Mouse (Mus musculus) forebrain, embryonic 14.5 days (tissue): Measurements from ENCODE around the gene Fasn. TPM values are rescaled to one million over a fixed set of nuclear protein-coding genes. Genes with fewer than 3 reads are reported as not detected.
A peak's percentile ranks its signal among the peaks of the same experiment; 100 is the strongest.

Experiments
- ATAC-seq: fragments of 200-750 bp; cut with Nextera tagmentation; 2 replicates; pipeline ENCODE4 v1.8.0; 2017; ENCODE audit warnings: mild to moderate bottlenecking, moderate library complexity
- DNase-seq: peaks from one replicate; pipeline ENCODE4 v3.0.0-alpha.2; 2015; ENCODE audit warnings: low spot score
- H3K27ac ChIP-seq: fragments of 300-500 bp; sonication (generic); 2 replicates; pipeline ENCODE4 v1.5.1; 2014; ENCODE audit warnings: low read depth, mild to moderate bottlenecking, control low read depth, low read length, moderate library complexity
- H3K27me3 ChIP-seq: fragments of 300-500 bp; sonication (generic); replicated peaks from 2 replicates; pipeline ENCODE4 v1.6.1; 2014; ENCODE audit warnings: low read length, control low read depth, mixed read lengths; ENCODE audit not compliant: control insufficient read depth, insufficient read depth
- H3K36me3 ChIP-seq: fragments of 300-500 bp; sonication (generic); 2 replicates; pipeline ENCODE4 v1.6.1; 2014; ENCODE audit warnings: low read length, control low read depth; ENCODE audit not compliant: control insufficient read depth, insufficient read depth
- H3K4me1 ChIP-seq: fragments of 300-500 bp; sonication (generic); 2 replicates; pipeline ENCODE4 v1.6.1; 2014; ENCODE audit warnings: antibody characterized with exemption, low read length, control low read depth; ENCODE audit not compliant: control insufficient read depth, insufficient read depth
- H3K4me2 ChIP-seq: fragments of 300-500 bp; sonication (generic); 2 replicates; pipeline ENCODE4 v1.6.1; 2014; ENCODE audit warnings: mild to moderate bottlenecking, control low read depth, low read length
- H3K4me3 ChIP-seq: fragments of 300-500 bp; sonication (generic); 2 replicates; pipeline ENCODE4 v1.5.1; 2014; ENCODE audit warnings: low read depth, low read length, control low read depth
- H3K9ac ChIP-seq: fragments of 300-500 bp; sonication (generic); 2 replicates; pipeline ENCODE4 v1.6.1; 2014; ENCODE audit warnings: mild to moderate bottlenecking, low read length, control low read depth, moderate library complexity
- H3K9me3 ChIP-seq: fragments of 300-500 bp; sonication (generic); replicated peaks from 2 replicates; pipeline ENCODE4 v1.6.1; 2016; ENCODE audit warnings: low read length, control low read depth, mixed read lengths; ENCODE audit not compliant: control insufficient read depth
- WGBS: fragments of 180-500 bp; shearing (Covaris S2); extraction: QIAGEN DNeasy Blood & Tissue Kit; methylation state at CpG from one replicate; pipeline ENCODE4 v1.1.7; 2014; 5-methylcytosine and 5-hydroxymethylcytosine counted together
- polyA plus RNA-seq: library from polyadenylated mRNA; unstranded; fragments of >200 nt; fragmentation: Nextera tagmentation; extraction: Ambion mirVana; gene quantifications from 2 replicates; pipeline ENCODE4 v1.2.1, GENCODE M21; 2014

Fasn gene
- polyA plus RNA-seq, 1 experiment from 2014 or later = 84.2 TPM

- DNase-seq (peak; percentile 26), ATAC-seq (no peak)
- peaks cover 48% of the 10 kb centered on the region for H3K36me3 ChIP-seq
- under 1% methylated on average over 14 of the region's 14 CpGs for WGBS
- H3K27me3 ChIP-seq = no peaks in the 10 kb centered on the region
- H3K4me3 ChIP-seq = peak overlapping the region; percentile 86
- peak overlapping the region; percentile 99 for H3K27ac ChIP-seq
- peak overlapping the region; percentile 95 for H3K4me2 ChIP-seq
- peak overlapping the region; percentile 93 for H3K9ac ChIP-seq
- no peaks in the 10 kb centered on the region for H3K9me3 ChIP-seq
- H3K4me1 ChIP-seq = peaks cover 27% of the 10 kb centered on the region
Measured at GRCm38 (mm10) chr11:120822831-120823550, 1.4 kb downstream of the Fasn start.

GRCm38 (mm10) chr11:120822321-120822720 is 2.0 kb downstream of the Fasn start:
- no peak for ATAC-seq
- peaks cover 54% of the 10 kb centered on the region for H3K36me3 ChIP-seq
- 66% methylated on average over 4 of the region's 4 CpGs for WGBS

GRCm38 (mm10) chr11:120821076-120821922 is 3.0 kb downstream of the Fasn start:
- H3K36me3 ChIP-seq = peaks cover 65% of the 10 kb centered on the region

More at GRCm38 (mm10) chr11:120822321-120822720, 2.0 kb downstream of the Fasn start:
- DNase-seq = no peak
- peak overlapping the region; percentile 93 for H3K9ac ChIP-seq
- no peaks in the 10 kb centered on the region for H3K9me3 ChIP-seq
- no peak overlapping the region for H3K27ac ChIP-seq
- peak overlapping the region; percentile 86 for H3K4me3 ChIP-seq
- no peaks in the 10 kb centered on the region for H3K27me3 ChIP-seq
- peak overlapping the region; percentile 95 for H3K4me2 ChIP-seq
- H3K4me1 ChIP-seq = peaks cover 27% of the 10 kb centered on the region

DNA sequence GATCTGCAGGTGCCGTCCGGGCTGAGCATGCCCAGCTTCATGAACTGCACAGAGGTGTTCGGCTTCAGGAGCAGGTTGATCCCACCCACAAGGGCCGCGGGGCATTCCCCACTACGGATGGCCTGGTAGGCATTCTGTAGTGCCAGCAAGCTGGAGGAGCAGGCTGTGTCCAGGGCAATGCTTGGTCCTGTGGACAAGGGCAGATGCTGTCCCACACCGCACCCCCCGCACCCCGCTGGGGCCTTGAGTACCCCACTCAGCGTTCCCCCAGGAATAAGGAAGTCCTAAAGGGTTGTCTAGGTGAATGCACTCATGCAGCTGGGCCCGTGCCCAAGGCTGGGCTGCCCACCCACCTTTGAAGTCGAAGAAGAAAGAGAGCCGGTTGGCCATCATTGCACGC is 3.8 kb downstream of the Fasn start:
- Histone ChIP-seq H3K4me2 (no peak overlapping the region), H3K36me3 (peaks cover 70% of the 10 kb centered on the region)

More at GRCm38 (mm10) chr11:120821076-120821922, 3.0 kb downstream of the Fasn start:
- WGBS = 77% methylated on average over 14 of the region's 14 CpGs
- DNase-seq (no peak), ATAC-seq (no peak)
- H3K9me3 ChIP-seq = no peaks in the 10 kb centered on the region
- peaks cover 27% of the 10 kb centered on the region for H3K4me1 ChIP-seq
- no peaks in the 10 kb centered on the region for H3K27me3 ChIP-seq
- no peak overlapping the region for H3K27ac ChIP-seq
- H3K4me3 ChIP-seq = peak overlapping the region; percentile 86
- H3K4me2 ChIP-seq = peak overlapping the region; percentile 95
- H3K9ac ChIP-seq = peak overlapping the region; percentile 43; the same call in 1 of the 2 replicates

GRCm38 (mm10) chr11:120819556-120819955 is 4.8 kb downstream of the Fasn start:
- H3K9ac ChIP-seq = no peak overlapping the region
- ATAC-seq = no peak
- peaks cover 19% of the 10 kb centered on the region for H3K4me1 ChIP-seq
- 93% methylated on average over 6 of the region's 6 CpGs for WGBS
- peaks cover 80% of the 10 kb centered on the region for H3K36me3 ChIP-seq
- no peaks in the 10 kb centered on the region for H3K27me3 ChIP-seq
- no peak overlapping the region for H3K27ac ChIP-seq
- DNase-seq = no peak
- H3K9me3 ChIP-seq = no peaks in the 10 kb centered on the region
- no peak overlapping the region for H3K4me3 ChIP-seq
- H3K4me2 ChIP-seq = no peak overlapping the region

More for the DNA sequence above, 3.8 kb downstream of the Fasn start:
- WGBS = 85% methylated on average over 14 of the region's 14 CpGs
- no peak for ATAC-seq
- H3K9me3 ChIP-seq = no peaks in the 10 kb centered on the region
- peaks cover 25% of the 10 kb centered on the region for H3K4me1 ChIP-seq
- H3K27me3 ChIP-seq = no peaks in the 10 kb centered on the region
- H3K4me3 ChIP-seq = no peak overlapping the region
- DNase-seq = no peak
- no peak overlapping the region for H3K27ac ChIP-seq
- H3K9ac ChIP-seq = no peak overlapping the region

GRCm38 (mm10) chr11:120818251-120818650 is 6.1 kb downstream of the Fasn start:
- no peaks in the 10 kb centered on the region for H3K9me3 ChIP-seq
- no peak overlapping the region for H3K27ac ChIP-seq
- H3K4me2 ChIP-seq = no peak overlapping the region
- no peaks in the 10 kb centered on the region for H3K27me3 ChIP-seq
- no peak for ATAC-seq
- H3K4me1 ChIP-seq = peaks cover 19% of the 10 kb centered on the region
- no peak overlapping the region for H3K9ac ChIP-seq
- no peak for DNase-seq
- no peak overlapping the region for H3K4me3 ChIP-seq
- 97% methylated on average over 13 of the region's 13 CpGs for WGBS
- H3K36me3 ChIP-seq = peaks cover 93% of the 10 kb centered on the region

DNA sequence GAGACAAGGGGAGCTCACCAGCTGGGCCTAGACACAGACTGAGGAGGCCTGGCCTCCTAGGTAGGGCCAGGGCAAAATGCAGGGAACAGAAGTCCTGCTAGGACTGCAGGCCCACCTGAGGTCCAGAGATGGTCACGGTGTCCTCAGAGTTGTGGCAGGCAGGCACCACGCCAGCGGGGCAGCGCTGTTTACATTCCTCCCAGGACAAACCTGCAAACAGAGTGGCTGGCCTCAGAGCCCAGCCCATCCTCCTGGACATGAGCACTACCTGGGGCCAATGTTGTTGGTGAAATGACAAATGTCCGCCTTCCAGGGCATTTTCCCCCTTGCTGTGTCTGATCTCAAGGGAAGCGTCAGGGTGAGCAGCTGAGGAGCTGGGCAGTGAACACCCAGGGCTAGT is 7.0 kb downstream of the Fasn start:
- Histone ChIP-seq H3K4me1 (peaks cover 13% of the 10 kb centered on the region), H3K9me3 (no peaks in the 10 kb centered on the region), H3K4me2 (no peak overlapping the region), H3K36me3 (peaks cover 100% of the 10 kb centered on the region), H3K27me3 (no peaks in the 10 kb centered on the region), H3K27ac (no peak overlapping the region), H3K4me3 (no peak overlapping the region), H3K9ac (no peak overlapping the region)
- WGBS = 96% methylated on average over 6 of the region's 6 CpGs
- ATAC-seq = no peak
- DNase-seq = no peak

DNA sequence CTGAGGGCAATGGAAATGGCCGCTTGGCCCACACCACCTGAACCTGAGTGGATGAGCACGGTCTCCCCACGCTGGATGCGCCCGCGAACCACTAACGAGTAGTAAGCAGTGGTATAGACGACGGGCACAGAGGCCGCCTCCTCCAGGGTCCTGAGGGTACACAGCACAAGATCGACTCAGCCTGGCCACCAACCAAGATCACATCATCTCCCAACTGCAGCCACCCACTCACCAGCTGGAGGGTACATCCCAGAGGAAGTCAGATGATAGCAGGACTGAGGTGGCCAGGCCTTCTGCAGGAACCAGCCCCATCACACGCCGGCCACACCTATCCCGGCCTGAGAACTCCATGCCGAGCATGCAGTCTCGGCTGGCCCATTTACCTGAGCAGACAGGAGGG is 12.3 kb downstream of the Fasn start:
- Histone ChIP-seq H3K9me3 (no peaks in the 10 kb centered on the region), H3K9ac (no peak overlapping the region), H3K36me3 (peaks cover 100% of the 10 kb centered on the region), H3K27ac (no peak overlapping the region), H3K4me1 (no peaks in the 10 kb centered on the region), H3K27me3 (no peaks in the 10 kb centered on the region), H3K4me2 (no peak overlapping the region), H3K4me3 (no peak overlapping the region)
- ATAC-seq (no peak), DNase-seq (no peak)
- WGBS = 91% methylated on average over 16 of the region's 16 CpGs

GRCm38 (mm10) chr11:120808010-120808409 is 16.3 kb downstream of the Fasn start:
- WGBS = 92% methylated on average over 12 of the region's 12 CpGs
- H3K36me3 ChIP-seq = peaks cover 78% of the 10 kb centered on the region

More at GRCm38 (mm10) chr11:120808010-120808409, 16.3 kb downstream of the Fasn start:
- Histone ChIP-seq H3K9me3 (no peaks in the 10 kb centered on the region), H3K4me1 (no peaks in the 10 kb centered on the region), H3K27ac (no peak overlapping the region), H3K4me2 (no peak overlapping the region), H3K9ac (no peak overlapping the region), H3K4me3 (no peak overlapping the region), H3K27me3 (no peaks in the 10 kb centered on the region)
- no peak for DNase-seq
- no peak for ATAC-seq
